Mouse (Mus musculus): Measurements from ENCODE around the gene Srm. TPM values are rescaled to one million over a fixed set of nuclear protein-coding genes. Genes with fewer than 3 reads are reported as not detected.
A peak's percentile ranks its signal among the peaks of the same experiment; 100 is the strongest.

Gene Srm
- total and polyA plus RNA-seq, 3 experiments: 305 to 765 (median 332) TPM

- H3K27ac ChIP-seq (ENCODE audit: control insufficient read depth, low read depth, low read length): no peak within 1 kb of the TSS
- no peak within 1 kb of the TSS for H3K4me3 ChIP-seq (ENCODE audit: control insufficient read depth in 1 of 2, insufficient read depth in 1 of 2, low read depth in 2 of 2, low read length in 2 of 2)
- H3K4me1 ChIP-seq (ENCODE audit: control insufficient read depth in 1 of 2, insufficient read depth in 2 of 2, low read length in 2 of 2): 0 out of 4 replicates have a peak, but pooled peaks cover 0 to 3% of the 10 kb centered on the region in 2 experiments
- no peak for DNase-seq (ENCODE audit: low read depth, low spot score)
- H3K27me3 ChIP-seq (ENCODE audit: control insufficient read depth in 1 of 2, insufficient read depth in 2 of 2, low read length in 2 of 2): no peaks in the 10 kb centered on the region
- H3K36me3 ChIP-seq (ENCODE audit: control insufficient read depth in 1 of 2, insufficient read depth in 2 of 2, low read length in 2 of 2): no peaks in the 10 kb centered on the region
- no peak for TF ChIP-seq ELF1 (IDR thresholded peaks at IDR 0.05; ENCODE audit: low read depth, low read length)
- TF ChIP-seq POLR2AphosphoS2 (IDR thresholded peaks at IDR 0.05; ENCODE audit: low read length): no peak
- TF ChIP-seq CHD2 (IDR thresholded peaks at IDR 0.05; ENCODE audit: low read length): no peak
- no peak for TF ChIP-seq TBP (IDR thresholded peaks at IDR 0.05; ENCODE audit: low read depth, low read length)
- TF ChIP-seq TAL1 (IDR thresholded peaks at IDR 0.05; ENCODE audit: low read length): no peak
- TF ChIP-seq UBTF (IDR thresholded peaks at IDR 0.05; ENCODE audit: borderline replicate concordance, insufficient read depth, low read depth, low read length): no peak
- no peak for TF ChIP-seq MXI1 (IDR thresholded peaks at IDR 0.05; ENCODE audit: low read depth, low read length)
- TF ChIP-seq MYB (IDR thresholded peaks at IDR 0.05; ENCODE audit: low read depth, low read length): no peak
- no peak for TF ChIP-seq TCF12 (IDR thresholded peaks at IDR 0.05; ENCODE audit: low read depth, low read length)
- TF ChIP-seq CHD1 (IDR thresholded peaks at IDR 0.05; ENCODE audit: low read depth, low read length): no peak
- TF ChIP-seq KAT2A (conservative IDR thresholded peaks at IDR 0.05; ENCODE audit: low read depth, low read length): no peak
- TF ChIP-seq GATA1 (IDR thresholded peaks at IDR 0.05; ENCODE audit: low read depth, low read length): no peak
- no peak for TF ChIP-seq CTCF (IDR thresholded peaks at IDR 0.05 in 2 of 3, conservative IDR thresholded peaks at IDR 0.05 in 1 of 3; ENCODE audit: control insufficient read depth in 1 of 3, insufficient read depth in 1 of 3, low read depth in 2 of 3, low read length in 3 of 3, poor library complexity in 1 of 3, severe bottlenecking in 1 of 3)
- no peak for TF ChIP-seq JUND (IDR thresholded peaks at IDR 0.05; ENCODE audit: low read depth, low read length)
- TF ChIP-seq MAZ (IDR thresholded peaks at IDR 0.05; ENCODE audit: low read depth, low read length): no peak
- TF ChIP-seq ZC3H11A (IDR thresholded peaks at IDR 0.05; ENCODE audit: low read depth, low read length): no peak
- H3K9ac ChIP-seq (ENCODE audit: control insufficient read depth, low read depth, low read length, poor library complexity, severe bottlenecking): no peak within 1 kb of the TSS
- H3K9me3 ChIP-seq (replicated peaks; ENCODE audit: insufficient read depth, low read length): no peaks in the 10 kb centered on the region
- H3K79me2 ChIP-seq (ENCODE audit: control insufficient read depth, insufficient read depth, low read length, poor library complexity): no peaks in the 10 kb centered on the region
Measured at GRCm38 (mm10) chr4:148602357-148603120, 11.2 kb downstream of the Srm start, which contains the start of gene Masp2. Masp2 (plus strand) TSS chr4:148602554.

- no peaks in the 10 kb centered on the region for H3K27me3 ChIP-seq (ENCODE audit: control insufficient read depth in 1 of 2, insufficient read depth in 2 of 2, low read length in 2 of 2)
- peak; percentile 48 for DNase-seq (ENCODE audit: low read depth, low spot score)
- H3K4me1 ChIP-seq (ENCODE audit: control insufficient read depth in 1 of 2, insufficient read depth in 2 of 2, low read length in 2 of 2): 0 out of 4 replicates have a peak, but pooled peaks cover 0 to 3% of the 10 kb centered on the region in 2 experiments
- H3K79me2 ChIP-seq (ENCODE audit: control insufficient read depth, insufficient read depth, low read length, poor library complexity): no peaks in the 10 kb centered on the region
- H3K27ac ChIP-seq (ENCODE audit: control insufficient read depth, low read depth, low read length): no peak overlapping the region
- H3K4me3 ChIP-seq (ENCODE audit: control insufficient read depth in 1 of 2, insufficient read depth in 1 of 2, low read depth in 2 of 2, low read length in 2 of 2): no peak overlapping the region
- H3K36me3 ChIP-seq (ENCODE audit: control insufficient read depth in 1 of 2, insufficient read depth in 2 of 2, low read length in 2 of 2): no peaks in the 10 kb centered on the region
- TF ChIP-seq SMC3 (IDR thresholded peaks at IDR 0.05; ENCODE audit: low read depth, low read length) (no peak), USF2 (IDR thresholded peaks at IDR 0.05; ENCODE audit: borderline replicate concordance in 1 of 2, insufficient read depth in 1 of 2, low read depth in 1 of 2, low read length in 2 of 2) (no peak), MAZ (IDR thresholded peaks at IDR 0.05; ENCODE audit: low read depth, low read length) (no peak), RAD21 (IDR thresholded peaks at IDR 0.05; ENCODE audit: low read depth, low read length) (no peak), TBP (IDR thresholded peaks at IDR 0.05; ENCODE audit: low read depth, low read length) (no peak), NRF1 (IDR thresholded peaks at IDR 0.05; ENCODE audit: insufficient read depth, low read depth, low read length, poor library complexity, severe bottlenecking) (no peak), ZKSCAN1 (IDR thresholded peaks at IDR 0.05; ENCODE audit: low read depth, low read length) (no peak), HCFC1 (IDR thresholded peaks at IDR 0.05; ENCODE audit: low read depth, low read length) (no peak), ZNF384 (IDR thresholded peaks at IDR 0.05; ENCODE audit: low read depth, low read length) (no peak), KAT2A (conservative IDR thresholded peaks at IDR 0.05; ENCODE audit: low read depth, low read length) (no peak), ELF1 (IDR thresholded peaks at IDR 0.05; ENCODE audit: low read depth, low read length) (no peak), MYC (IDR thresholded peaks at IDR 0.05; ENCODE audit: low read depth, low read length) (no peak), ETS1 (IDR thresholded peaks at IDR 0.05; ENCODE audit: low read depth, low read length) (no peak), UBTF (IDR thresholded peaks at IDR 0.05; ENCODE audit: borderline replicate concordance, insufficient read depth, low read depth, low read length) (no peak), BHLHE40 (IDR thresholded peaks at IDR 0.05; ENCODE audit: borderline replicate concordance, low read depth, low read length) (no peak)
- H3K9ac ChIP-seq (ENCODE audit: control insufficient read depth, low read depth, low read length, poor library complexity, severe bottlenecking): no peak overlapping the region
- no peaks in the 10 kb centered on the region for H3K9me3 ChIP-seq (replicated peaks; ENCODE audit: insufficient read depth, low read length)
Measured at GRCm38 (mm10) chr4:148603376-148604139, 12.3 kb downstream of the Srm start.

All from MEL (cell line).